Mouse (Mus musculus): ENCODE measurements around the gene Wbp1.
A peak's percentile ranks its signal among the peaks of the same experiment; 100 is the strongest.

The Wbp1 gene

DNA sequence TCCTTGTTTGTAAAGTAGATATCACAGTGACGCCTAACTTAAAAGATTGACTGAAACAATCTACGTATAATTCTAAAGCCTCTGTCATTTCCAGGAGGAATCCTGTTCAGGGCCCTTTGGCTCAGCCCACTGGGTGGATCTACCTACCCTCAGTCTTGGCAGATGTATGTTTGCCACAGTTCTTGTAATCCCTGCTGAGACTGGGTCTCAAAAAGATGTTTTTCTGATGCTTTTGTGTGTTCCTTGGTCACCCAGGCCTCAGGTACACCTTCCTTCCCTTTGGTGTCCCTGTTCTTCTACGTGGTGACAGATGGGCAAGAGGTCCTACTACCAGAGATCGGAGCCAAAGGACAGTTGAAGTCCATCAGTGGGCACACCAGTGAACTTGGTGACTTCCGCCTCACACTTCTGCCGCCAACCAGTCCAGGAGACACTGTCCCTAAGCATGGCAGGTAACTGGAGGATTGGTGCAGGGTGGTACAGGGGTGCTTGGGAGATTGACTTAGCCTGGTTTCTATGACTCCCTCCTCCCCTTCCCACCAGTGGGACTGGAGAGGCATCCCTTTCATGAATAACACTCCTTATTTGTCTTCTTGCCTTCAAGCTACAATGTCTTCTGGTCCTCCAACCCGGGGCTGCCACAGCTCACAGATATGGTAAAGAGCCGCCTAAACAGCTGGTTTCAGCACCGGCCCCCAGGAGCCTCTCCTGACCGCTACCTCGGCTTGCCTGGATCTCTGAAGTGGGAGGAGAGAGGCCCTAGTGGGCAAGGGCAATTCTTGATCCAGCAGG, 4.8 kb downstream of the Wbp1 start:
- DNase-seq (ENCODE audit: low read depth, low spot score) = no peak

DNA sequence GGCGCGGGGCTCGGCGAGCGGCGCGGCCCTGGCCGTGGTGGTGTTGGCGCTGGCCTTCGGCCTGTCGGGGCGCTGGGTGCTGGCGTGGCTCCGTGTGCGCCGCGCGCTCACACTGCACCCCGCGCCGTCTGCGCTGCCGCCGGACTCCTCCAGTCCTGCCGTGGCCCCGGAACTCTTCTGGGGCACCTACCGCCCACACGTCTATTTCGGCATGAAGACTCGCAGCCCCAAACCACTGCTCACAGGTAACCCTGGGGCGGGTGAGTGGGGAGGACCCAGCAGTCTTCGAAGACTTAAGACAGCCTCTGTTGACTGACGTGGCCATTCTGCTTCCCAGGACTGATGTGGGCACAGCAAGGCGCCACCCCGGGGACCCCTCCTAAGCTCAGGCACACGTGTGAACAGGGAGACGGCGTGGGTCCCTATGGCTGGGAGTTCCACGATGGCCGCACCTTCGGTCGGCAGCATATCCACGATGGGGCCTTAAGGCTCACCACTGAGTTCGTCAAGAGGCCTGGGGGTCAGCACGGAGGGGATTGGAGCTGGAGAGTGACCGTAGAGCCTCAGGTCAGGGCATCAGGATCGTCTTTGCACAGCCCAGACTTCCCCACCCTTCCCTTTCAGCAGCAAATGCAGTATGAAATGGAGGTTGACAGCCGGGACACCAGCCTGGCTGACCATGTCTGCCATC, 5.5 kb downstream of the Wbp1 start:
- DNase-seq (ENCODE audit: low read depth, low spot score) = no peak

DNA sequence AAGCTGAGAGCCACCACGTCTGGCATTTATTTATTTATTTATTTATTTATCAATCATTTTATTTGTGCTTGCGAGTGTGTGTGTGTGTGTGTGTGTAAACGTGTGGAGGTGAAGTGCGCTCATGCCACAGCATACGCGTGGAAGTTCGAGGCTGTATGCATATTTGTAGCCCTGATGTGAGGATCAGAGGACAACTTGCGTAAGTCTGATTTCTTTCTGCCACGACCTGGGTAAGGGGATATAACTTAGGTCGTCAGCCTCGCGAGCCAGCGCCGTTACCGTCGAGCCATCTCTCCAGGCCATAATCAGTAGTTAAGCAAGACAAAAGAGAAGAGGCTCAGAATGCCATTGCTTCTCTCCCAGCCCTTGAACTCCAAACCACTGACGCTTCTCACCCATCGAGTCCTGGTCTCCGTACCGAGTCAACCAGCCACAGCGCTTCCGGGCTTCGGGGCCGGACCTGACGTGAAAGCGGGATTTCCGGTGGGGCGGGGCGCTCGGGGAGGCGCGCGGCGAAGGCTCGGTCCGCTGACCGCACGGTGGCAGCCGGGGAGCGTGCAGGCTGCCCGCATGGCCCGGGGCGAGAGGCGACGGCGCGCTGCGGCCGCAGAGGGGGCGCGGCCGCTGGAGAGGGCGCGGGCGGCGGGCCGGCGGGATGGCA, 6.2 kb downstream of the Wbp1 start, which contains the start of gene Mogs:
Gene Mogs, plus strand, starts transcription at position 486 of the 661 bp plus-strand sequence.
- DNase-seq (ENCODE audit: low read depth, low spot score) = peak; percentile 74

DNA sequence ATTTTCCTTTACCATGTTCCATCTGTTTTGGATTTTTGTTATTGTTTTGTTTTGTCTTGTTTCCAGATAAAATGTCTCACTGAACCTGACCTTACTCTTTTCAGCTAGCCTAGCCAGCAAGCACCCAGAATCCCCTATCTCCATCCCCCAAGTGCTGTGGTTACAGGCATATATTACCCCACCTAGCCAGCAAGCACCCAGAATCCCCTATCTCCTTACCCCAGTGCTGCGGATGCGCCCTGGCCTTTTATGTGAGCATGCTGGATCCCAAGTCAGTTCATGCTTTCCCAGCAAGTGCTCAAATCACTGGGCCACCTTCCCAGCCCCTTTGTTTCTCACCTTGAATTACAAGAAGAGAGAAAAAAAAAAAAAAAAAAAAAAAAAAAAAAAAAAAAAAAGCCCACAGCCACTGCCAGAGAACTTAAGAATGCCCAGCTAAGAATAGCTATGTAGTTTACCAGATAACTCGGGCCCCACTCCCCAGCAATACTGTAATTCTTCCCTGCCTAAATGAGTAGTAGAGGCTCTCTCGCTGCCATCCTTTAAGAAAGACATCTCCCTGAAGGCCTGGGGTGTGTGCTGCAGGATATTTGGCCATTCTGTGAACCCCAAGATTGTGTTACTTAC, 9.7 kb downstream of the Wbp1 start:
- DNase-seq (ENCODE audit: low read depth, low spot score) = no peak

DNA sequence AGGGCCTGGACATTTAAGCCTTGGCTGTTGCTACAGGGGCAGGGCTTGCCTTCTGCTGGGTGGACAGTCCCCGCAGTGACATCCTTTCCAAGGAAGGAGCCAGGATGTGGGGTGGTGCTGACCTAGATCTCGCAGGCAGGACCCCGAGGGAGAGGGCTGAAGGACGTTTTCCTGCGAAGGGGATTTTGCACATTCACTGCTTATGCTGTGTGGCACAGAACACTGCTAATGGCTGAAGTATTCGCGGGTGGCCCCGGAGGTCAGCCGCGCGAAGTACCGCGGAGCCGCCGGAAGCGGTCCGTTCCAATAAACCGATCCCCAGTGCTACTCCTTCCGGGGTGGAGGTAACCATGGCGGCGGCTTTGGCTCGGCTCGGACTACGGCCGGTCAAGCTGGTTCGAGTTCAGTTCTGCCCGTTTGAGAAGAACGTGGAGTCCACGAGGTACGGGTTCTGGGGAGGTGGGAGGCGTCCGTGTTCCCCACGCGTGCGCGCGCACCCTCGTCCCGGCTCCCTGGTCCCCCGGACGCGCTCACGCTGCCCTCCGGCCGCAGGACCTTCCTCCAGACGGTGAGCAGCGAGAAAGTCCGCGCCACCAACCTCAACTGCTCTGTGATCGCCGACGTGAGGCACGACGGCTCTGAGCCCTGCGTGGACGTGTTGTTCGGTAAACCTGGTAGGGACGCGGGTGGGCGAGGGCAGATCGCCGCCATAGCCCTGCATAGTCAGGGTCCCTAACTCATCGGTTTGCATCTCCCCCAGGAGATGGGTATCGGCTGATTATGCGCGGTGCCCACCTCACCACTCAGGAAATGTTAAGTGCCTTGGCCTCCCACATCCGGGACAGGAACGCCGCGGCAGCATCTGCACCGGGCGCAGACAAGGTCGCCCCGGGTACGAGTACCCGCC, 12.3 kb downstream of the Wbp1 start, which contains the start of gene Mrpl53:
Gene Mrpl53, plus strand, starts transcription at position 279 of the 907 bp plus-strand sequence.
- DNase-seq (ENCODE audit: low read depth, low spot score) = no peak

DNA sequence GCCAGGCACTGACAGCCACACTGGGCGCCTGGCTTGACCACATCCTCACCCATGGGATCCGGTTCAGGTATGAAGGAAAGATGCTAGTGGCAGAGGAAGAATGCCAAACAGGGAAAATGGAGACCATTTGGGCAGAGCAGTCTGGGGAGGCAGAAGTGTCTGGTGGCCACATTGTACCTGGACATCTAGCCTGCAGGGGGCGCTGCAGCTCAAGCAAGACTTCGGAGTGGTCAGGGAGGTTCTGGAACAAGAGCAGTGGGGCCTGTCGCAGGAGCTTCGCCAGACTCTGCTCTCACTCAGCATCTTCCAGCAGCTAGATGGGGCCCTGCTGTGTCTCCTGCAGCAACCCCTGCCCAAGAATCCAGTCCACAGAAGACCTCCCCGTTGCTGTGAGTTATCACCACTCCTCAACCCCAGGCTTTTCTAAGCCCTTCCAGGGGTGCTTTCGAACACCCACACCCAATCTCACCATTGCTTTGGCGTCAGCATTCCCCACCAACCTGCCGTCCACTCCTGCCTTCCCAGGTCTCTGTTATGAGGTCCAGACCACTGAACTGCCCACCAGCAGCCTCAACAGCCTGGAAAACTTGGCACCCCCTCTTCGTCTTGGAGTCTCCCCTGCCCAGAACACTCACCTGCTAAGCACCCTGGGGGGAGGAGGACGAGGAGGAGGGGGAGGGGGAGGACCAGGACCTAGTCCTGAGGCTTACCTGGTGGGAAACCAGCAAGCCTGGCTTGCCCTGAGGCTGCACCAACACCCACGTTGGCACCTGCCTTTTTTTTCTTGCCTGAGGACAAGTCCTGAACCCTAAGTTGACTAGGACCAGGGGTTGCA, 13.6 kb downstream of the Wbp1 start:
- DNase-seq (ENCODE audit: low read depth, low spot score) = peak; percentile 73

DNA sequence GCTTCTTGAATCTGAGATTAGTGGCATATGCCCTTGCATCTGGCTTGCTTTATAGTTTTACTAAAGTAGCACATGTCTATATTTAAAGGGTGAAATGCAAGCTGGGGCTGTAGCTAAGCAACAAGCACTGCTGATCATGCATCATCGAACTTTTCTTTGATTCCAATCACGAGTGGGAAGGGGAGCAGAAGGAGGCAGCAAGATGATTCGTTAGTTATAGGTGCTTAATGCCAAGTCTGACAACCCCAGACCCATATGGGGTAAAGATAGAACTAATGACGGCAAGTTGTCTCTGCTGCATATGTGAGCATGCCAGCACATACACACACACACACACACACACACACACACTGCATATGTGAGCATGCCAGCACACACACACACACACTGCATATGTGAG, 17.2 kb downstream of the Wbp1 start:
- no peak for DNase-seq (ENCODE audit: low read depth, low spot score)

DNA sequence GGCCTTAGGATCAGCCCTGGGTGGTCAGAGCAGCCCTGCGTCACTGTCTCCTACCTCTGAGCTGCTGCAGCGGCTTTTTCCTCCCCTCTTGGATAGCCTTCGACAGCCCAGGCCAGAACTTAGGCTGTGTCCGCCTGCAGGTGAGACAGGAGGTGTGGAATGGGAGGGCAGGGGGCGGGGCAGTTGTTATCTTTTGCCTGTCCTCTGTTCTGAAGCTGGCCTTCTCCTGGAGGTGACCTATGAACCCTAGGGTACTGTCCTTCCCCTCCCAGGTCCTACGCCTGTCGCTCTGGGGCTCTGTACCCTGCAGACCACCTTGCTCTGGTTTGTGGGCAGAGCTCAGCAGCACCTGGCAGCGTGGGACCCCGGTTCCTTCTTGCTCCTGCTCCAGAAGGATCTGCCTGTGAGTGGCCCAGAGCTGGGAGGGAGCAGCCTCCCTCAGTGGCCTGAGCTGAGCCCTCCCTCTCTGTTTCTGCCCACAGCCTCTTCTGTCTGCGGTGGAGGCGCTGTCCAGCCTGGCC, 18.2 kb downstream of the Wbp1 start:
- DNase-seq (ENCODE audit: low read depth, low spot score) = no peak

DNA sequence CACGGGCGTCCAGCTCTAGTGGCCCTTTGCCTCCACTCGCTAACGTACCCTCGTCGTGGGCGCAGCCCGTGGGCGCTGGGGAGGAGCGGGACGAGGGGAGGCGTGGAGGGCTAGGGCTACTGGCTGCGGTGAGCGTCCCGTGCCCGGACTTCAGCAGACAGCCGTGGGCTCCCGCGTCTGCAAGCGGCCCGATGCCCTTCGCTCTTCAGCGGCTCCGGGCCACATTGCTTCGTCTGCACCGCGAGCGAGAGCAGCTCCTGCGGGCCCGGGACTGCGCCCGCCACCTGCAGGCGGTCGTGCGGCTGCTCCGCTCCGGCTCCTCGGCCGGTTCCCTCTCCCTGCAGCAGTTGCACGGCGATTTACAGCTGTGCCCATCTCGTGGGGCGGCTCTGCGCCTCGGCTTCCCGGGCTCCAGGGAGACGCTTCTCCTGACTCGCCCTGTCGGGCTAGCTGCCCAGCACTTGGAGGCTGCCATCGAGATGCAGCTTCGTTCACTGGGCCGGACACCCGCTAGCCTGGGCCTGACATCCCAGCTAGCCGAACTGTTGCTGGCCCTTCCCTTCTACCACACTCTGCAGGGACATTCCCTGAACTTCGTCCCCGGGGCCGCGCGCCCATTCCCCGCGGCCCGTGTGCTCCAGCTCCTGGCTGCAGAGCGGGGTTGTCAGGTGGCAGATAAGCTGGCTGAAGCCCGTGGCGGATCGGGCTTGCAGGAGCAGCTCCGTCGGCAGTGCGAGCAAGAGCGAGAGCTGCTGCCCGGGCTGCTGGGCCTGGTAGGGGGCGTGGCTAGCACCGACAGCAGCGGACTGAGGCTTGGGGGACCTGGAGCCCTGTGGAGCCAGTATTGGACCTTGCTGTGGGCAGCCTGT, 19.4 kb downstream of the Wbp1 start:
- DNase-seq (ENCODE audit: low read depth, low spot score) = no peak

DNA sequence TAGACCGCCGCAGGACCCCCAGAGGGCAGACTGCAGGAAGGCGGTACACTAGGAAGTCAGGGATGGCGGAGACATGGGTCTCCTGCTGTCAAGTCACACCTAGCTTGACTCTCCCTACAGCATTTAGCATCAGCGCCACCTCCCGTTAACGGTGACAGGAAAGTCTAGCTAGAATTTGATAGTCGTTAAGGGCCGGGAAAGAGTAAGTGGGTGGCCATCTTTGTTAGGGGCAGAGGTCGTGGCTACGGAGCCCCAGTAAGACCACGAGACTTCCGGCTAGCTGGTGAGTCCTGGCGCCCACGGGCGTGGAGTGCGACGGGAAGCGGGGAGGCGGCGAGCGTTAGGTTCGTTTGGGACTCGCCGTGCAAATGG, 20.1 kb downstream of the Wbp1 start, which contains the start of the genes Ccdc142 and Gm42688:
Gene Ccdc142, plus strand, starts transcription at position 286 of the 372 bp plus-strand sequence.
Gene Gm42688, plus strand, starts transcription at position 302 of the 372 bp plus-strand sequence.
- no peak for DNase-seq (ENCODE audit: low read depth, low spot score)

DNA sequence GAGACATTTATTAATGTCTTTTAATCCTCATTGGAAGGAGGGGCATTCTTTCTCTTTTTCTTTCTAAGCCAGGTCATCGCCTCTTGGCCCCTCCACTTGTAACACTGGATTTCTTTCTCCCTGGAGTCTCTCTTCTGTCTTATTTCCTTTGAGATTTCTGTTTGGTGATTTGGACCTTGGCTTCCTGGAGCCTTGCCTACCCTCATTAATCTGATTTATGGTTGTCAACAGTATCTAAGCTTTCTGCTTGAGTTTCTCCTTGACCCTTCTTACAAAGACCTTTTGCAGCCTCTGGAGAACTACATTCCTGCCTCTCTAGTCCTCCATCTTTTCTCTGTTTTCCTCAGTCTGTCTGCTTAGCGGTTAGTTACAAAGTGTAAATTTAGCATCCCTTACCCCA, 22.9 kb downstream of the Wbp1 start:
- DNase-seq (ENCODE audit: low read depth, low spot score) = no peak

DNA sequence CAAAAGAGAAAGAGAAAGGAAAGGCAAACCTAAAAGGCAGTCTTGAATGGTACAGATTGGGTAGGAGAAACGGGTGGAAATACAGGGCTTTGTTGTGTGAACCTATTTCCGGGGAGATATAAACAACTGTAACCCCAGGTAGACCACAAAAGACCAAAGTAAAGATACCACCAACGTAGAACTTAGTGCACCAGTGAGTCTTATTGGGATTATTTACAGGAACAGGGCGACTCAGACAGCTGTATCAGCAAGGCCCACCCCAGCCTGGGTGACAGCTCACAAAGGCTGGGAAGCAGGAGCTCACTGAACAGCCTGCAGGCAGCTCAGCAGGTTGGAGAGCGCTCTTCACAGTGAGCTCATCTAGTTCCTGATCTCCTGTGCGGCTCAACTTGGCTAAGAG, 25.4 kb downstream of the Wbp1 start:
- DNase-seq (ENCODE audit: low read depth, low spot score) = no peak

DNA sequence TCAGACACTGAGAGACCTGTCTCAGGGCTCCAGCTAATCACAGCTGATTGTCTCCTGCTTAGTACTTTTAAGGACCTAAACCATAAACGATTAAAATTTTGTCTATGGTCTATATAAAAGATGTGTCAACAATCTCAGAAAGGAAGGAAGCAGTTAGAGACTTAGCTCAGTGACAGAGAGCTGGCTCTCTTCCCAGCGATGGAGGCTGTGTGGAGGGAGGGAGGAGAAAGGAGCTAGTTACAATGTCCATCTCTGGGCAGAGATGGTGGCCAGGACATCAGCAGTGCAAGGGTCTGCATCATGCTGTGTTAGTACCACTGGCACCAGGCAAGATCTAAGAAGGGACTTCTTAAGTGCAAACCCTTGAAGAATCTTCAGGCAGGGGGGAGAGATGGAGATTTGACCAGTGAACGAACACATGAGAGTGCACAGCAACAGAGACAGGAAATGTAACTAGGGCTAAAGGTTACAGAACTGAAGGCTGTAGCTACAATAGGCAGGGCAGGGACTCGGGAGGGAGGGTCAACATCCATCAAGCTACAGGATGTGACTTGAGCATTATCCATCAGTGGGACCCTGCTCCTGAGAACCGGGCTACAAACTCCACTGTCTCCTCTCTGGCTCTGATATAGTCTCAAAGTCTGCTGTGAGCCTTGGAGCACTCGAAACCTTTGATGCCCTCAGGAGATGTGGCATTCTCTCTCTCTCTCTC, 28.8 kb downstream of the Wbp1 start:
- DNase-seq (ENCODE audit: low read depth, low spot score) = no peak

DNA sequence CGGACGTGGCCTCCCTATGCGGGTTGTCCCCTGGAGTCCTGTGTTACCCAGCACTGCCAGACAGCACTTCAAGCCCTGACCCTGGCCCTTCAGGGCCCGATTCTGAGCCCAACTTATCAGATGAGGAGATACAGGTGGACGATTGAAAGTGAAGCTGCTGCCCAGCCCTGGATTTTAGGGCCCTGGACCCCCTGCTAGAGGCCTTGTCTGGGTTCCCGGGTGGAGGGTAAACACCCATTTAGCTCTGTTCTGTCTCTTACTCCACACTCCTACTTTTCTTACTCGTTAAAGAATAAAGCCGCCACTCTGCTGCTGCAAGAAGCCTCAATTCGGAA, 33.5 kb downstream of the Wbp1 start:
- DNase-seq (ENCODE audit: low read depth, low spot score) = no peak

DNA sequence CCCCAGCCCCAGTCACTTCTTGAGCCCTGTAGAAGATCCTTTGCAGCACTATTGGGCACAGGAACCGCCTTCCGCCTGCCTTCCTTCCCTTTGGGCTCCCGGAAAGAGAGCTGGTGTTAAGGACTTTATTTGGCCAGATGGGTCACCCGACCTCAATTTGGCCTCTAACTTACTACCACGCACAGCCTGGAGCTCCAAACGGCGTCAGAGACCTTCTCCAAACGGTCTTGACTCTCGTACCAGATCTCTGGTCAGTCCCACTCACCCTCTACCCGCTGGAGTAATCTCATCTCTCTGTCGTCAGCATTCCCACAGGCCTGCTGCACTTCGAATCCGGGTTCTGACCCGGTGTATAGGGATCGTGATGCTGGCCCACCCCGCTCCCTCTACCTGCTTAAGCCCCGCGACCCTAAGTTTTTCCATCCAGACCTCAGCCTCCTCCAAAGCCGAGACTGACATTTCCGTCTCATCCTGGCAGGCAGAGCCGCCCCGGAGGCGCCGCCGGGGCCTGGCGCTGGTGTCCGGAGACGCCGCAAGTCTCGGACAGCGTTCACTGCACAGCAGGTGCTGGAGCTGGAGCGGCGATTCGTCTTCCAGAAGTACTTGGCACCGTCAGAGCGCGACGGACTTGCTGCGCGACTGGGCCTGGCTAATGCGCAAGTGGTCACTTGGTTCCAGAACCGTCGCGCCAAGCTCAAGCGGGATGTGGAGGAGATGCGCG, 34.0 kb downstream of the Wbp1 start:
- DNase-seq (ENCODE audit: low read depth, low spot score) = no peak

DNA sequence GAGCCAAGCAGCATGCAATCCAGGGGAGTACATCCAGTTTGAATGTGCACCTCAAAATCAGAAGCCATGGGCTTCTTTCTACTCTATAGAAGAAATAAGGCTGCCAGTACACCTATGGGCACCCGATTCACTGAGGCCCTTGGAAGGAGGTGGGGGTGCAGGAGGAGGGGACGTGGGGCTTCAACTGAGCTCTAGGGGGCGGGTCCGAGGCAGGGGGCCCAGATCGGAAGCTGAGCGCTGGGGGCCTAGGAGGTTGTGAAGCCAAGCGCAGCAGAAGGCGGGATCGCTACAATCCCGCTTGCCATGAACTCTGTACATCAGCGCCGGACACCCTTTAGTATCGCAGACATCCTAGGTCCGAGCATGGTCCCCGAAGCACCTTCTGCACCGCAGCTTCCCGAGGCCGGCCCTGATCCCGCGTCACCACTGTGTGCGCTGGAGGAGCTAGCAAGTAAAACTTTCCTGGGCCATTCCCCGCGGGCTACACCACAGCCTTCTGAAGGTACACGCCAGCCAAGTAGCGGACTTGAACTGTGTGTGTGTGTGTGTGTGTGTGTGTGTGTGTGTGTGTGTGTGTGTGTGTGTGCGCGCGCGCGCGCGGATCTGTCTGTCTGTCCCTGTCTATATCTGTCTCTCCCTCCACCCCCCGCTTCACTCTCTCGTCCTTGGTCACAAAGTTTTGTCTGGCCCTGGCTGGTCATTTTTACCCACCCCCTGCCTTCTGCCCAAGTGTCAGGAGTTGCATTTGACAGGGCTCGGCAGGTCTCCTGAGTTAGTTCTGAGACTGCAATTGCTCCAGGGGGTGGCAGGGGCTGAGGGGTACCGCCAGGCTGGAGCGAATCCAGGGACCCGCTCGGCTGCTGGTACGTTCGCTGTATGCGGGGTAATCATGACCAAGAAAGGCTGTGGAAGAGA, 35.0 kb downstream of the Wbp1 start, which contains the start of gene Lbx2:
Gene Lbx2, plus strand, starts transcription at position 247 of the 915 bp plus-strand sequence.
- no peak for DNase-seq (ENCODE audit: low read depth, low spot score)

Measured in c-Kit-negative CD71-positive TER-119-positive erythroid progenitor cells, embryonic 14.5 days (primary cell).